Mouse (Mus musculus): ENCODE data around the gene Apoa1. TPM values are rescaled to one million over a fixed set of nuclear protein-coding genes. Genes with fewer than 3 reads are reported as not detected.
A peak's percentile ranks its signal among the peaks of the same experiment; 100 is the strongest.

The Apoa1 gene
- total RNA-seq, 2 experiments from 2014 or later, result not detected

- DNase-seq (ENCODE audit: low spot score), result no peak
- intact Hi-C loops (cut with DNase I), result no loop called here
Measured at GRCm38 (mm10) chr9:46214276-46214675, 14.1 kb upstream of the Apoa1 start.

GRCm38 (mm10) chr9:46214946-46215337, 13.4 kb upstream of the Apoa1 start:
- DNase-seq (ENCODE audit: low spot score), result no peak
- intact Hi-C loops (cut with DNase I), result no loop called here

- no peak for DNase-seq (ENCODE audit: low spot score)
- intact Hi-C loops (cut with DNase I), result no loop called here
Measured at GRCm38 (mm10) chr9:46215338-46216322, 12.8 kb upstream of the Apoa1 start.

- no peak for DNase-seq (ENCODE audit: low spot score)
- intact Hi-C loops (cut with DNase I), result no loop called here
Measured at GRCm38 (mm10) chr9:46216744-46217470, 11.5 kb upstream of the Apoa1 start.

GRCm38 (mm10) chr9:46218176-46218575, 10.2 kb upstream of the Apoa1 start:
- intact Hi-C loops (cut with DNase I), result no loop called here
- DNase-seq (ENCODE audit: low spot score), result no peak

GRCm38 (mm10) chr9:46223090-46223489, 5.3 kb upstream of the Apoa1 start:
- no peak for DNase-seq (ENCODE audit: low spot score)
- intact Hi-C loops (cut with DNase I), result no loop called here

GRCm38 (mm10) chr9:46224101-46224500, 4.3 kb upstream of the Apoa1 start:
- intact Hi-C loops (cut with DNase I), result no loop called here
- DNase-seq (ENCODE audit: low spot score), result no peak

- intact Hi-C loops (cut with DNase I), result no loop called here
- DNase-seq (ENCODE audit: low spot score), result no peak
Measured at GRCm38 (mm10) chr9:46224945-46225660, 3.3 kb upstream of the Apoa1 start.

- DNase-seq (ENCODE audit: low spot score), result no peak
- intact Hi-C loops (cut with DNase I), result no loop called here
Measured at GRCm38 (mm10) chr9:46227064-46227614, 1.2 kb upstream of the Apoa1 start.

GRCm38 (mm10) chr9:46229573-46230449, 1.4 kb downstream of the Apoa1 start:
- intact Hi-C loops (cut with DNase I), result no loop called here
- DNase-seq (ENCODE audit: low spot score), result peak; percentile 60

- no peak for DNase-seq (ENCODE audit: low spot score)
- intact Hi-C loops (cut with DNase I), result no loop called here
Measured at GRCm38 (mm10) chr9:46230450-46230975, 2.1 kb downstream of the Apoa1 start.

GRCm38 (mm10) chr9:46235196-46235595, 6.8 kb downstream of the Apoa1 start:
- no peak for DNase-seq (ENCODE audit: low spot score)
- intact Hi-C loops (cut with DNase I), result no loop called here

- intact Hi-C loops (cut with DNase I), result no loop called here
- DNase-seq (ENCODE audit: low spot score), result no peak
Measured at GRCm38 (mm10) chr9:46235596-46235648, 7.0 kb downstream of the Apoa1 start, which contains the start of gene Apoc3. Gene Apoc3, minus strand, starts transcription at chr9:46235636.

- DNase-seq (ENCODE audit: low spot score), result no peak
- intact Hi-C loops (cut with DNase I), result no loop called here
Measured at GRCm38 (mm10) chr9:46235649-46236048, 7.3 kb downstream of the Apoa1 start.

GRCm38 (mm10) chr9:46238850-46239249, 10.5 kb downstream of the Apoa1 start:
- DNase-seq (ENCODE audit: low spot score), result no peak
- intact Hi-C loops (cut with DNase I), result no loop called here

- intact Hi-C loops (cut with DNase I), result no loop called here
- DNase-seq (ENCODE audit: low spot score), result no peak
Measured at GRCm38 (mm10) chr9:46240526-46241153, 12.3 kb downstream of the Apoa1 start, which contains the start of gene Apoa4. Gene Apoa4, plus strand, starts transcription at chr9:46240696.

- DNase-seq (ENCODE audit: low spot score), result no peak
- intact Hi-C loops (cut with DNase I), result no loop called here
Measured at GRCm38 (mm10) chr9:46241818-46242217, 13.4 kb downstream of the Apoa1 start.

GRCm38 (mm10) chr9:46243122-46243521, 14.7 kb downstream of the Apoa1 start:
- intact Hi-C loops (cut with DNase I), result no loop called here
- DNase-seq (ENCODE audit: low spot score), result no peak

- DNase-seq (ENCODE audit: low spot score), result no peak
- intact Hi-C loops (cut with DNase I), result no loop called here
Measured at GRCm38 (mm10) chr9:46243584-46243983, 15.2 kb downstream of the Apoa1 start.
